Mouse (Mus musculus) small intestine, adult 2 months (tissue): ENCODE results near the gene Bola2.

Experiments used
- CTCF ChIP-seq: fragments of 200-500 bp; IDR thresholded peaks from 2 replicates; pipeline ENCODE4 v1.5.1; 2012; ENCODE audit warnings: low read depth, mild to moderate bottlenecking, control low read depth, inconsistent platforms, low read length, moderate library complexity, mixed read lengths; ENCODE audit not compliant: insufficient replicate concordance, insufficient read length; ENCODE audit errors: extremely low read depth
- POLR2A ChIP-seq: fragments of 200-500 bp; IDR thresholded peaks from 2 replicates; pipeline ENCODE4 v1.6.1; 2012; ENCODE audit warnings: low read depth, mild to moderate bottlenecking, control low read depth, inconsistent platforms, low read length, moderate library complexity

DNA sequence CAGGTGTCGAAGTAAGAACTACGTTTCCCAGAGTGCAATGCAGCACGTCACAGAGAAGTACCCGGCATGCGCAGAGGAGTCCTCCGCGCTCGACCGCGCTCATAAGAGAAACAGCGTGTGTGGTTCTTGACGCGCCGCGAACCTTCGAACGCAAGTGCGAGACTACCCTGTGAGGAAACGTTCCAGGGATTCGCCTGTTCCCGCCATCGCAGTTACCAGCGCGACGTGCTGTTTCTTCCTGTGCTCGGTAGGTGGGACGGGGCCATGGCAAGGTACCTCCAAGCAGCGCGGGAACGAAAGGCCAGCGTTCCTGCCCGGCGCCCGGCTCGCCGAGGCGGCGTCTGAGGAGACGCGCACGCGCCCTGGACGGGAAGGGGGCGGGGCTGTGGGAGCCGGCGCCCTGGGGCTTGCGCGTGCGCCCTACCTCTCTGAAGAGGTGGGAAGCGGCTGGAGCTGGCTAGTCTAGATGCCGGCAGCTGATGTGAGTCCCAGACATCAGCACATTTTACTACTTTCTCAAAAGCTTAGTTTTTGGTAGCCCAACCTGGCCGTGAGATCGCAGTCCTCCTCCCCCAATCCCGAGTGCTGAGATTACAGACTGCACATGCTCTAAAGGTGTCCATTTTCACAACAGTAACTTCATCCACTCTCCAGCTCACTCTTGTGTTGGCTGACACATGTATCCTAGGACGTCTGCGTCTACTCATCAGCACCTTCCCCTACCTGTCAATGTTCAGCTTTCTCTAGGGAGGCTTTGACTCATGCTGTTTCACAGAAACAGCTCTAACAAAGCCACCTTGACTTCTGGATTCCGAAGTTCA lies 45.8 kb upstream of the Bola2 start, which contains the start of gene Sgf29:
- TF ChIP-seq POLR2A: peak; percentile 92
- no peak for TF ChIP-seq CTCF
